Mouse (Mus musculus) liver, embryonic 14.5 days (tissue): Measurements from ENCODE around the gene Znrf1. TPM values are rescaled to one million over a fixed set of nuclear protein-coding genes. Genes with fewer than 3 reads are reported as not detected.

Experiments used
- ATAC-seq: fragments of 200-750 bp; cut with Nextera tagmentation; 2 replicates; pipeline ENCODE4 v1.8.0; 2017; ENCODE audit warnings: moderate number of reproducible peaks, mild to moderate bottlenecking, moderate library complexity; ENCODE audit not compliant: insufficient read depth
- DNase-seq, 3 experiments: peaks; one replicate each; pipeline ENCODE4 v3.0.0-alpha.2; 2012 to 2013; ENCODE audit warnings: low read depth in 3 of 3, low spot score in 3 of 3
- H3K27ac ChIP-seq: fragments of 300-500 bp; sonication (generic); 2 replicates; pipeline ENCODE4 v1.5.1; 2014; ENCODE audit warnings: moderate library complexity, mild to moderate bottlenecking, control low read depth, inconsistent platforms
- H3K27me3 ChIP-seq: fragments of 300-500 bp; sonication (generic); 2 replicates; pipeline ENCODE4 v1.6.1; 2014; ENCODE audit warnings: mild to moderate bottlenecking, low read length, moderate library complexity; ENCODE audit not compliant: control insufficient read depth, insufficient read depth
- H3K36me3 ChIP-seq: fragments of 300-500 bp; sonication (generic); replicated peaks from 2 replicates; pipeline ENCODE4 v1.6.1; 2014; ENCODE audit warnings: low read depth; ENCODE audit not compliant: control insufficient read depth, insufficient read depth
- H3K4me1 ChIP-seq, 2 experiments: fragments of 200-500 bp in 1 of 2; fragments of 300-500 bp in 1 of 2; sonication (generic) in 1 of 2; replicated peaks; 2 replicates each; pipeline ENCODE4 v1.6.1; 2012 to 2014; ENCODE audit warnings: antibody characterized with exemption in 1 of 2, inconsistent platforms in 1 of 2, low read length in 1 of 2; ENCODE audit not compliant: control insufficient read depth in 2 of 2, insufficient read depth in 2 of 2
- H3K4me2 ChIP-seq: fragments of 300-500 bp; sonication (generic); 2 replicates; pipeline ENCODE4 v1.6.1; 2014; ENCODE audit warnings: low read depth, mild to moderate bottlenecking, control low read depth, moderate library complexity
- H3K4me3 ChIP-seq, 2 experiments: fragments of 200-500 bp in 1 of 2; fragments of 300-500 bp in 1 of 2; sonication (generic) in 1 of 2; 2 replicates each; pipeline ENCODE4 v1.5.1; 2012 to 2014; ENCODE audit warnings: low read depth in 2 of 2, low read length in 2 of 2, mild to moderate bottlenecking in 2 of 2, control low read depth in 1 of 2, inconsistent platforms in 1 of 2, moderate library complexity in 1 of 2; ENCODE audit not compliant: insufficient read depth in 1 of 2
- H3K9ac ChIP-seq: fragments of 300-500 bp; sonication (generic); replicated peaks from 2 replicates; pipeline ENCODE4 v1.6.1; 2014; ENCODE audit warnings: mild to moderate bottlenecking, control low read depth, moderate library complexity
- H3K9me3 ChIP-seq: fragments of 300-500 bp; sonication (generic); 2 replicates; pipeline ENCODE4 v1.6.1; 2016; ENCODE audit warnings: low read length, mixed read lengths; ENCODE audit not compliant: control insufficient read depth
- CTCF ChIP-seq: IDR thresholded peaks from 2 replicates; pipeline ENCODE4 v1.5.1; 2016; ENCODE audit warnings: antibody characterized with exemption, low read depth, control low read depth
- EP300 ChIP-seq: IDR thresholded peaks from 2 replicates; pipeline ENCODE4 v1.6.1; 2016; ENCODE audit warnings: antibody characterized with exemption, low read depth
- WGBS: fragments of 180-500 bp; shearing (Covaris S2); extraction: QIAGEN DNeasy Blood & Tissue Kit; methylation state at CpG from one replicate; pipeline ENCODE4 v1.1.7; 2014; ENCODE audit not compliant: insufficient replicate concordance; 5-methylcytosine and 5-hydroxymethylcytosine counted together
- polyA plus RNA-seq, 2 experiments: library from polyadenylated mRNA; depleted of rRNA in 1 of 2; stranded (reverse) in 1 of 2; unstranded in 1 of 2; fragments of >200 nt; fragmentation: Nextera tagmentation in 1 of 2; extraction: Ambion mirVana in 1 of 2; gene quantifications; 2 replicates each; pipeline versions ENCODE4 v1.2.1 to v1.2.3; 2012 to 2014

Gene Znrf1
- polyA plus RNA-seq, 2 experiments, result 4.4 to 12.6 TPM

DNA sequence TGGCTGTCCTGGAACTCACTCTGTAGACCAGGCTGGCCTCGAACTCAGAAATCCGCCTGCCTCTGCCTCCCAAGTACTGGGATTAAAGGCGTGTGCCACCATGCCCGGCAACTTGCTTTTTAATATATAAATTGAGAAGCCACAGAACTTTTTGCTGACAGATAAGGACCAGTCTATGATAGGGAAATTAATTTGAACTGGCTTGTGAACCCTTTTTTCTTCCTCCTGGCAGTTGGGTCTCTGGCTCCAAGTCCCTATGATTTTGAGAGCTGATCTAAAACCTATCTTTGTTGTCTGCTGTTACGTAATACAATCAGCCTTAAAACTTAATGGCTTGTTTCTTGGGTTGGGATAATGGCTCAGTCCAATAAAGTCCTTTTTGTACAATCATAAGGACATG, 27.2 kb downstream of the Znrf1 start:
- no peaks in the 10 kb centered on the region for H3K27me3 ChIP-seq
- H3K4me3 ChIP-seq, result no peak overlapping the region
- no peak overlapping the region for H3K4me2 ChIP-seq
- H3K36me3 ChIP-seq, result no peaks in the 10 kb centered on the region
- ATAC-seq (no peak), DNase-seq (no peak)
- H3K9me3 ChIP-seq, result no peaks in the 10 kb centered on the region
- WGBS, result 59% methylated on average over 5 of the region's 5 CpGs
- H3K27ac ChIP-seq, result no peak overlapping the region
- no peak overlapping the region for H3K9ac ChIP-seq
- no peak for TF ChIP-seq EP300
- peaks cover 22 to 39% of the 10 kb centered on the region in 2 experiments for H3K4me1 ChIP-seq

DNA sequence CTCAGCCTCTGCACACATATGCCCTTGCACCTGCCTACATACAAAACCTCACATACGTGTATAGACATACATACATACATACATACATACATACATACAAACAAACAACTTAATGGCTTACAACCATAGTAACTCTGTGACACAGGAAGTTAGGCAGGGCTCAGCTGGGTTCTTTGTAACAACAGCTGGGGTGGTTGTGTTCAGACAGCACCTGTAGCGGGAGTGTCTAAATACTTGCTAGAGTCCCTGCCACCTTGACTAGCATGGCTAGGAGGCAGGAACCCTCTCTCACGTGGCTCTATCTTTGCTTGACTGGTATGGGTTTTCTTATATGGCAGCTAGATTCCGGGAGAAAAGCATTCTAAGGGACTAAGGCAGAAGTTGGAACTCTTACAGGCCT, 27.8 kb downstream of the Znrf1 start:
- TF ChIP-seq CTCF, result no peak
- TF ChIP-seq EP300, result no peak

DNA sequence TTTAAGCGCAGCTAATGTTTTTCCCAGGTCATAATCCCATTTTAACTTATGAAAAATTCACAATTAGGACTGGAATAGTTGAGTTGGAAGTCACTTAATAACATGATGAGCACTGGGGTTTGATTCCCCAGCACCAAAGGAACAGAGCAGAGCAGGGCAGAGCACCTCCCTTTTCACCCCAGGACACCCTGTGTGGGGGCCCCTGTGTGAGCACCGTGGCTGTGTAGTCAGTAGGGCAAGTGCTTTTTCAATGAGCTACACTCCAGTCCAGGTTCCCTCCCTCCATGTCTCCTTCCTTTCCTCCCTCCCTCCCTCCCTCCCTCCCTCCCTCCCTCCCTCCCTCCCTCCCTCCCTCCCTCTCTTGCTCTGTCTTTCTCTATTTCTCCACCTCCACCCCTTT, 28.2 kb downstream of the Znrf1 start:
- Histone ChIP-seq H3K4me2 (no peak overlapping the region), H3K27ac (no peak overlapping the region), H3K9me3 (no peaks in the 10 kb centered on the region), H3K4me3 (no peak overlapping the region), H3K9ac (no peak overlapping the region), H3K36me3 (no peaks in the 10 kb centered on the region), H3K4me1 (peaks cover 27 to 47% of the 10 kb centered on the region in 2 experiments), H3K27me3 (no peaks in the 10 kb centered on the region)
- ATAC-seq, result no peak
- WGBS, result 51% methylated on average over 2 of the region's 2 CpGs
- no peak for DNase-seq
- TF ChIP-seq EP300 (no peak), CTCF (no peak)

More for the DNA sequence above, 27.8 kb downstream of the Znrf1 start:
- ATAC-seq (no peak), DNase-seq (no peak)
- Histone ChIP-seq H3K36me3 (no peaks in the 10 kb centered on the region), H3K27ac (no peak overlapping the region), H3K4me2 (no peak overlapping the region), H3K4me3 (no peak overlapping the region), H3K4me1 (peaks cover 27 to 45% of the 10 kb centered on the region in 2 experiments), H3K9me3 (no peaks in the 10 kb centered on the region), H3K27me3 (no peaks in the 10 kb centered on the region), H3K9ac (no peak overlapping the region)
- 62% methylated on average over 4 of the region's 4 CpGs for WGBS

DNA sequence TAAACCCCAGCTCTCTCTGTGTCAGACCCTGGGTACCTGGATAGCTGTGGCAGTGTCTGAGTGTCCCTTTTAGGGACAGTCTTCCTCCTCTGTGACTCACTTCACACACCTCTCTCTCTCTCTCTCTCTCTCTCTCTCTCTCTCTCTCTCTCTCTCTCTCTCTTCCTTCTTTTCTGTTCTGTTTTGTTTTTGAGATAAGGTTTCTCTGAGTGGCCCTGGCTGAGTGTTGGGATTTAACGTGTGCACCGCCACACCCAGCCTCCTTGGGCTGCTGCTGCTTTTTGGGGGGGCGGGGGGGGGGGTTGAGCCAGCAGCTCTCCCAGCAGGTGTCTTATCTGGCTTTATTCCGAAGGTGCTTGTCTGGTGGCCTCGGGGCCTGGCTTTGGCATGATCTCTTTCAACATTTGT, 29.9 kb downstream of the Znrf1 start:
- Histone ChIP-seq H3K27me3 (no peaks in the 10 kb centered on the region), H3K9me3 (no peaks in the 10 kb centered on the region), H3K9ac (no peak overlapping the region), H3K27ac (no peak overlapping the region; the same call in 1 of the 2 replicates), H3K4me3 (no peak overlapping the region), H3K36me3 (no peaks in the 10 kb centered on the region), H3K4me1 (peaks cover 30 to 51% of the 10 kb centered on the region in 2 experiments), H3K4me2 (peak overlapping the region; percentile 16)
- DNase-seq (peak; percentile 33 to 51 (median 33)), ATAC-seq (peak; percentile 75)
- TF ChIP-seq EP300 (peak; percentile 38; the same call in 1 of the 2 replicates), CTCF (no peak)
- WGBS, result 6% methylated on average over 5 of the region's 5 CpGs

DNA sequence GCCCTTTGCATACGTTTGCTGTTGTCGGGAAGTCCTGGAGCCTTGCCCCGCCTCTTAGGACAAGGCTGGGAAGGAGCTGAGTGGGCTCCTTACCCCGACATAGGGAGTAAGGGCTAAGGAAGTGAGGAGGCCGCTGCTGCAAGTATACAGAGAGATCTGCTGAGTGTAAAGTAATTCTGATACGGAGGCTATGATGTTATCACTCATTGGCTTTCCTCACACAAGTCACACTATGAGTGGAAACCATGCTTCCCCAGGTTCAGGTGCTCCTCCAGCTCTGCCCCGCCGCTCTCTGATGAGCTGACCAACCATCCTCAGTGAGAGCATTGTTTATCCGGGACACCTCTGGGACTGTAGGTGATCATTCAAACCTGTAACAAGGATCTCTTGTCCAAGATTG, 30.4 kb downstream of the Znrf1 start:
- Histone ChIP-seq H3K27me3 (no peaks in the 10 kb centered on the region), H3K9ac (no peak overlapping the region), H3K9me3 (no peaks in the 10 kb centered on the region), H3K4me1 (peaks cover 30 to 51% of the 10 kb centered on the region in 2 experiments), H3K27ac (peak overlapping the region; percentile 9), H3K36me3 (no peaks in the 10 kb centered on the region), H3K4me2 (peak overlapping the region; percentile 16), H3K4me3 (no peak overlapping the region)
- 51% methylated on average over 9 of the region's 9 CpGs for WGBS
- ATAC-seq (no peak), DNase-seq (no peak)
- TF ChIP-seq CTCF, result no peak
- TF ChIP-seq EP300, result no peak
